Mouse (Mus musculus): Measurements from ENCODE around the gene Olfr1183. TPM values are rescaled to one million over a fixed set of nuclear protein-coding genes. Genes with fewer than 3 reads are reported as not detected.
"Not testable (repeated sequence)": the region's sequence is repeated elsewhere in the genome, so short reads cannot be mapped to it uniquely, and the experiment has no call there.

Olfr1183 gene
- not detected in 2 replicates for polyA plus RNA-seq (2015; fragmentation: Nextera tagmentation; extraction: Ambion mirVana)

GRCm38 (mm10) chr2:88454567-88454966, at the start of gene Olfr1183:
Gene Olfr1183, plus strand, starts transcription at chr2:88454867.
- not testable (repeated sequence) for H3K36me3 ChIP-seq (ENCODE audit: control insufficient read depth, insufficient read depth, low read length); H3K4me1 ChIP-seq (ENCODE audit: control insufficient read depth, insufficient read depth, low read depth, low read length); H3K9ac ChIP-seq (ENCODE audit: low read depth, low read length); H3K27me3 ChIP-seq (replicated peaks; ENCODE audit: control insufficient read depth, insufficient read depth, low read length); H3K4me2 ChIP-seq (ENCODE audit: low read length); ATAC-seq; H3K27ac ChIP-seq (ENCODE audit: low read depth, low read length); H3K4me3 ChIP-seq (ENCODE audit: low read length); H3K9me3 ChIP-seq (ENCODE audit: control insufficient read depth, low read length)
- WGBS, result 68% methylated on average over 1 of the region's 1 CpGs

- no peak within 1 kb of the TSS for H3K9ac ChIP-seq (ENCODE audit: low read depth, low read length)
- no peak within 1 kb of the TSS for H3K4me2 ChIP-seq (ENCODE audit: low read length)
- 91% methylated on average over 3 of the region's 3 CpGs for whole genome bisulfite sequencing
- H3K36me3 ChIP-seq (ENCODE audit: control insufficient read depth, insufficient read depth, low read length), result no peaks in the 10 kb centered on the region
- no peak within 1 kb of the TSS for H3K4me3 ChIP-seq (ENCODE audit: low read length)
- no peaks in the 10 kb centered on the region for H3K27me3 ChIP-seq (replicated peaks; ENCODE audit: control insufficient read depth, insufficient read depth, low read length)
- no peaks in the 10 kb centered on the region for H3K4me1 ChIP-seq (ENCODE audit: control insufficient read depth, insufficient read depth, low read depth, low read length)
- H3K9me3 ChIP-seq (ENCODE audit: control insufficient read depth, low read length), result no peaks in the 10 kb centered on the region
- no peak within 1 kb of the TSS for H3K27ac ChIP-seq (ENCODE audit: low read depth, low read length)
- ATAC-seq, result no peak
These were observed 48.3 kb upstream of the Olfr1183 start, which contains the start of gene Olfr1179 for GRCm38 (mm10) chr2:88406353-88406752. Gene Olfr1179, minus strand, starts transcription at chr2:88406453.

DNA sequence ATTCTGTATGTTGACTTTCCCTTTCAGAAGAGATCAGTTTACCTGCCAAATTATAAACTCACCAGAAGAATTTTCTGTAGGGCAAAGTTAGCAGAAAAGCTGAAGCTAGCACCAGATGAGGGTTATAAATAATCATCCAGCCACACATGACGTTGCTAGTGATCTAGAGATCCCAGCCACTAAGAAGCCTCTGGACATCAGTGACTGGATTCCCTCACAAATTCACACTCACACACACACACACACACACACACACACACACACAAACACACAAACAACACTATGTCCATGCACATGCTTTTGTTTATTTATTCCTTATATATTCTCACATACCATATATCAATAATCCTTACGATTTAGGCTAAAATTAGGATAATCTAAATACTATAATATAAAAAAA, 35.6 kb upstream of the Olfr1183 start, which contains the start of gene Olfr1180:
Olfr1180 (minus strand) TSS at position 101 of the 400 bp plus-strand sequence.
- no peaks in the 10 kb centered on the region for H3K36me3 ChIP-seq (ENCODE audit: control insufficient read depth, insufficient read depth, low read length)
- no peaks in the 10 kb centered on the region for H3K27me3 ChIP-seq (replicated peaks; ENCODE audit: control insufficient read depth, insufficient read depth, low read length)
- H3K9me3 ChIP-seq (ENCODE audit: control insufficient read depth, low read length), result no peaks in the 10 kb centered on the region
- H3K9ac ChIP-seq (ENCODE audit: low read depth, low read length), result no peak within 1 kb of the TSS
- H3K4me3 ChIP-seq (ENCODE audit: low read length), result no peak within 1 kb of the TSS
- no peak within 1 kb of the TSS for H3K4me2 ChIP-seq (ENCODE audit: low read length)
- H3K4me1 ChIP-seq (ENCODE audit: control insufficient read depth, insufficient read depth, low read depth, low read length), result no peaks in the 10 kb centered on the region
- H3K27ac ChIP-seq (ENCODE audit: low read depth, low read length), result no peak within 1 kb of the TSS
- WGBS, result 81% methylated on average over 2 of the region's 2 CpGs
- no peak for ATAC-seq

- H3K36me3 ChIP-seq (ENCODE audit: control insufficient read depth, insufficient read depth, low read length), result no peaks in the 10 kb centered on the region
- no peaks in the 10 kb centered on the region for H3K27me3 ChIP-seq (replicated peaks; ENCODE audit: control insufficient read depth, insufficient read depth, low read length)
- no peaks in the 10 kb centered on the region for H3K4me1 ChIP-seq (ENCODE audit: control insufficient read depth, insufficient read depth, low read depth, low read length)
- ATAC-seq, result no peak
- WGBS, result 100% methylated on average over 1 of the region's 1 CpGs
- H3K9ac ChIP-seq (ENCODE audit: low read depth, low read length), result no peak within 1 kb of the TSS
- H3K4me3 ChIP-seq (ENCODE audit: low read length), result no peak within 1 kb of the TSS
- H3K9me3 ChIP-seq (ENCODE audit: control insufficient read depth, low read length), result no peaks in the 10 kb centered on the region
- no peak within 1 kb of the TSS for H3K4me2 ChIP-seq (ENCODE audit: low read length)
- H3K27ac ChIP-seq (ENCODE audit: low read depth, low read length), result no peak within 1 kb of the TSS
These were observed 28.6 kb upstream of the Olfr1183 start, which contains the start of gene Olfr1181 for GRCm38 (mm10) chr2:88426071-88426470. Gene Olfr1181, minus strand, starts transcription at chr2:88426171.

DNA sequence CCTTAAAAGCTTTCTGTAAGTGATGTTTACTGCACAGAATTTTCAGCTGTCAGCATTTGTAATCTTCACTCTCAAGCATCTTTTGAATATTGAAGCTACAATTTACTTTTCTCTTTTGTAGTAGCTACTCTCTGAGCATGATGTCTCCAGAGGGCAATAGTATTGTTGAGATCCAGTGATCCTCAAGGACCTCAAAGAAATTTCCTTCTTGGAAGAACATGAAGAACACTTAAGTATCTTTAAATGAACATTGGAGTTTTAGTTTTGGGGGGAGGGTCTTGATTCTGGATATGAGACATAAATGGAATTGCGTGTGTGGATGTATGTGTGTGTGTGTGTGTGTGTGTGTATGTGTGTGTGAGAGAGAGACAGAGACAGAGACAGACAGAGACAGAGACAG, 5.6 kb upstream of the Olfr1183 start, which contains the start of gene Gm13757:
Gm13757 (minus strand) TSS at position 101 of the 400 bp plus-strand sequence.
- H3K9ac ChIP-seq (ENCODE audit: low read depth, low read length), result no peak within 1 kb of the TSS
- H3K4me1 ChIP-seq (ENCODE audit: control insufficient read depth, insufficient read depth, low read depth, low read length), result no peaks in the 10 kb centered on the region
- H3K9me3 ChIP-seq (ENCODE audit: control insufficient read depth, low read length), result no peaks in the 10 kb centered on the region
- no peaks in the 10 kb centered on the region for H3K27me3 ChIP-seq (replicated peaks; ENCODE audit: control insufficient read depth, insufficient read depth, low read length)
- H3K27ac ChIP-seq (ENCODE audit: low read depth, low read length), result no peak within 1 kb of the TSS
- WGBS, result 95% methylated on average over 1 of the region's 1 CpGs
- no peak within 1 kb of the TSS for H3K4me2 ChIP-seq (ENCODE audit: low read length)
- no peak for ATAC-seq
- no peaks in the 10 kb centered on the region for H3K36me3 ChIP-seq (ENCODE audit: control insufficient read depth, insufficient read depth, low read length)
- no peak within 1 kb of the TSS for H3K4me3 ChIP-seq (ENCODE audit: low read length)

DNA sequence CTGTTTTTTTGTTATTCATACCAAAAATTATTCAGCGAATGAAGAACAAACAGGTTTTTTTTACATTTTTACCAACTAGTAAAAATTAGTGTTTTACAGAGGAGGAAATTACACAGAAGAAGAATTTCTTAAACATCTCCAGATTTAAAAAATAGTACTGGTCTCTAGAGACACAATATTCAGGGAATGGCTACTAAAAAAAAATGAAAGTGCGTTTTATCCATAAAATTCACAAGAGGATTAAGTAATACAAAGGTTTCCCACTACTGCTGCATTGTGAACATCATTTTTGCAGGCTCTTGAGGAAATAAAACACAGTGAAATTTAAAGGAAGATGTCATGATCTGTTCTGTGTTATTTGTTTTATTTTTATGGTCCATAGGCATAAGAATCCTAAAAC, 28.6 kb downstream of the Olfr1183 start, which contains the start of gene Olfr1184:
Olfr1184 (plus strand) TSS at position 301 of the 400 bp plus-strand sequence.
- Histone ChIP-seq H3K27me3 (replicated peaks; ENCODE audit: control insufficient read depth, insufficient read depth, low read length) (no peaks in the 10 kb centered on the region), H3K9me3 (ENCODE audit: control insufficient read depth, low read length) (no peaks in the 10 kb centered on the region), H3K4me3 (ENCODE audit: low read length) (no peak within 1 kb of the TSS), H3K9ac (ENCODE audit: low read depth, low read length) (no peak within 1 kb of the TSS), H3K4me1 (ENCODE audit: control insufficient read depth, insufficient read depth, low read depth, low read length) (no peaks in the 10 kb centered on the region), H3K36me3 (ENCODE audit: control insufficient read depth, insufficient read depth, low read length) (no peaks in the 10 kb centered on the region), H3K27ac (ENCODE audit: low read depth, low read length) (no peak within 1 kb of the TSS), H3K4me2 (ENCODE audit: low read length) (no peak within 1 kb of the TSS)
- 93% methylated on average over 2 of the region's 2 CpGs for WGBS
- ATAC-seq, result no peak

DNA sequence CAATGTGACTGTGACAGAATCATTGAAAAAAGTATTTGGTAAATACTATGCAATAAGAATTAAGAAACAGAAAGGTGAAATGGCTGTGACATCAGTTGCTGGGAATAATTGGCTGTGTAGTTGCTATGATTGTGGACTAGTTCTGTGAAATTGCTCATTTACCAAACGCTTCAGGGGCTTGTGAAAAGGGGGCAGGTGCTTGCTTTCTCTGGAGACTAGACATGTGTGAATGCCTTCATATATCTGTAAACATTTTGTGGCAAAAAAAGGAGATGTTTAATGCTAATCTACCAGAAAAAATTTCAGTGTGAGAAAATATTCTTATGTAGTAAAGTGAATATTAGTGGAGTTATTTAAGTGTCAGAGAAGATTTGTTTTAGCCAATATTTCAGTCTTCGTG, 38.4 kb downstream of the Olfr1183 start, which contains the start of gene Olfr1185-ps1:
Olfr1185-ps1 (plus strand) TSS at position 301 of the 400 bp plus-strand sequence.
- H3K27me3 ChIP-seq (replicated peaks; ENCODE audit: control insufficient read depth, insufficient read depth, low read length), result no peaks in the 10 kb centered on the region
- no peak for ATAC-seq
- H3K9ac ChIP-seq (ENCODE audit: low read depth, low read length), result no peak within 1 kb of the TSS
- no peaks in the 10 kb centered on the region for H3K9me3 ChIP-seq (ENCODE audit: control insufficient read depth, low read length)
- H3K4me1 ChIP-seq (ENCODE audit: control insufficient read depth, insufficient read depth, low read depth, low read length), result no peaks in the 10 kb centered on the region
- H3K36me3 ChIP-seq (ENCODE audit: control insufficient read depth, insufficient read depth, low read length), result no peaks in the 10 kb centered on the region
- H3K27ac ChIP-seq (ENCODE audit: low read depth, low read length), result no peak within 1 kb of the TSS
- no peak within 1 kb of the TSS for H3K4me3 ChIP-seq (ENCODE audit: low read length)
- H3K4me2 ChIP-seq (ENCODE audit: low read length), result no peak within 1 kb of the TSS
- WGBS, result 72% methylated on average over 2 of the region's 2 CpGs

DNA sequence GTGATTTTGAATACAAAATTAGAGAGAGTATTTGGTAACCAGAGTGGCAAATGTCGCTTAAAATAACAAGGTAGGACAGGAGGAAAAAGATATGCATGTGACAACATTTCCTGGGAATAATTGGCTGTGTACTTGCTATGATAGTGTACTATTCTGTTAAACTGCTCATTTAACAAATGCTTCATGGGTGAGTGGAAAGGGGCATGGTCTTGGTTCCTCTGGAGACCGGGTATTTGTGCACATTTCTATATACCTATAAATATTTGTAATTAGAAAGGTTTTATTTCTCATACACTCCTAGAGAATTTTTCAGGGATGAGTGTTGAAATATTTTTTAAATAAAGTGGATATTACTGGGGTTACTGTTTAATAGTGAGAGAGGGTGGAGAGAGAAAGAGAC, 63.6 kb downstream of the Olfr1183 start, which contains the start of gene Olfr1186:
Olfr1186 (plus strand) TSS at position 301 of the 400 bp plus-strand sequence.
- Histone ChIP-seq H3K4me1 (ENCODE audit: control insufficient read depth, insufficient read depth, low read depth, low read length) (no peaks in the 10 kb centered on the region), H3K9me3 (ENCODE audit: control insufficient read depth, low read length) (no peaks in the 10 kb centered on the region), H3K27ac (ENCODE audit: low read depth, low read length) (no peak within 1 kb of the TSS), H3K4me3 (ENCODE audit: low read length) (no peak within 1 kb of the TSS), H3K27me3 (replicated peaks; ENCODE audit: control insufficient read depth, insufficient read depth, low read length) (no peaks in the 10 kb centered on the region), H3K36me3 (ENCODE audit: control insufficient read depth, insufficient read depth, low read length) (no peaks in the 10 kb centered on the region), H3K4me2 (ENCODE audit: low read length) (no peak within 1 kb of the TSS), H3K9ac (ENCODE audit: low read depth, low read length) (no peak within 1 kb of the TSS)
- no peak for ATAC-seq
- 85% methylated on average over 2 of the region's 2 CpGs for WGBS

Measured in hindbrain, embryonic 16.5 days (tissue).